Mouse (Mus musculus) embryonic fibroblast, embryonic 13.5 days (primary cell): Measurements from ENCODE around the gene Tmod3.

Experiments
- CTCF ChIP-seq: IDR thresholded peaks from 2 replicates; pipeline ENCODE4 v1.5.1; 2011; ENCODE audit warnings: mild to moderate bottlenecking, control low read depth, low read length, moderate library complexity, borderline replicate concordance; ENCODE audit not compliant: insufficient read depth
- POLR2A ChIP-seq: IDR thresholded peaks from 2 replicates; pipeline ENCODE4 v1.6.1; 2011; ENCODE audit warnings: low read depth, mild to moderate bottlenecking, control low read depth, low read length, moderate library complexity

- TF ChIP-seq CTCF (no peak), POLR2A (no peak)
Measured at GRCm38 (mm10) chr9:75527368-75528059, 31.9 kb downstream of the Tmod3 start.
